Comparison of ENCODE assay signal across 10 mouse cellular contexts in genomic region chr9:85844647-85844983, GRCm38 (mm10). TPM values are rescaled to one million over a fixed set of nuclear protein-coding genes. Genes with fewer than 3 reads are reported as not detected.
A peak's percentile ranks its signal among the peaks of the same experiment; 100 is the strongest.
DNase-seq lines count a peak whose midpoint lies in the region; ATAC-seq and TF ChIP-seq lines count a peak whose summit lies in the region.
"Had no signal": no experiment of that assay in that cellular context is flagged by ENCODE, and none has a peak within 500 bp of the region (broad histone marks: within the 10 kb centered on the region; RNA-seq: fewer than 3 reads in every experiment).

No protein-coding gene starts in this region.

- H3K4me3 ChIP-seq in lung, postnatal 0 days (ENCODE audit: low read depth, low read length): no peak overlapping the region
- no peak overlapping the region; the same call in 1 of the 2 replicates for H3K4me3 ChIP-seq in intestine, postnatal 0 days (ENCODE audit: low read depth, low read length)
- H3K4me3 ChIP-seq in small intestine, adult 2 months (ENCODE audit: low read depth, low read length): peak overlapping the region; percentile 64; the same call in 1 of the 2 replicates

- peak overlapping the region; percentile 99 for H3K4me2 ChIP-seq in lung, postnatal 0 days (replicated peaks; ENCODE audit: low read depth, low read length)
- H3K4me2 ChIP-seq in intestine, postnatal 0 days (replicated peaks; ENCODE audit: low read depth): peak overlapping the region; percentile 97

- H3K9me3 ChIP-seq in lung, postnatal 0 days (ENCODE audit: low read length): no peaks in the 10 kb centered on the region
- no peaks in the 10 kb centered on the region for H3K9me3 ChIP-seq in intestine, postnatal 0 days (ENCODE audit: control insufficient read depth)

- H3K36me3 ChIP-seq in lung, postnatal 0 days (ENCODE audit: insufficient read depth, low read length): no peaks in the 10 kb centered on the region
- no peaks in the 10 kb centered on the region for H3K36me3 ChIP-seq in intestine, postnatal 0 days (ENCODE audit: control insufficient read depth, insufficient read depth)
- no peaks in the 10 kb centered on the region for H3K36me3 ChIP-seq in small intestine, adult 2 months (ENCODE audit: control insufficient read depth, insufficient read depth, low read length)

- DNase-seq in embryo, embryonic 11 days: peak; percentile 3
- DNase-seq in embryo, embryonic 10.5 days (ENCODE audit: low spot score): no peak
- DNase-seq in lung, postnatal 0 days (ENCODE audit: low spot score): no peak
- no peak for DNase-seq in lung, postnatal 14 days
- DNase-seq in layer of hippocampus, postnatal 25 days (ENCODE audit: extremely low spot score in 1 of 2, low spot score in 1 of 2): no peak
- DNase-seq in T-cell, adult 2 months (ENCODE audit: low spot score): no peak
- DNase-seq: layer of hippocampus, adult 9-11 months; thymus, postnatal 36 days had no signal

- no peak overlapping the region for H3K27ac ChIP-seq in lung, postnatal 0 days (ENCODE audit: low read length)
- no peak overlapping the region for H3K27ac ChIP-seq in intestine, postnatal 0 days (ENCODE audit: low read depth, low read length)
- H3K27ac ChIP-seq in small intestine, adult 2 months (ENCODE audit: insufficient read depth, low read depth, low read length): no peak overlapping the region

- no peak overlapping the region for H3K9ac ChIP-seq in lung, postnatal 0 days (replicated peaks; ENCODE audit: low read depth)
- no peak overlapping the region for H3K9ac ChIP-seq in intestine, postnatal 0 days (ENCODE audit: low read depth, low read length)

- no peaks in the 10 kb centered on the region for H3K27me3 ChIP-seq in lung, postnatal 0 days (replicated peaks; ENCODE audit: insufficient read depth, low read length)
- H3K27me3 ChIP-seq in intestine, postnatal 0 days (replicated peaks; ENCODE audit: control insufficient read depth, insufficient read depth, low read length): peaks cover 34% of the 10 kb centered on the region
- peaks cover 28% of the 10 kb centered on the region for H3K27me3 ChIP-seq in small intestine, adult 2 months (ENCODE audit: control insufficient read depth, insufficient read depth, low read length)

- no peak for TF ChIP-seq CTCF in lung, postnatal 0 days (IDR thresholded peaks at IDR 0.05)
- TF ChIP-seq CTCF in intestine, postnatal 0 days (IDR thresholded peaks at IDR 0.05; ENCODE audit: low read depth): no peak
- TF ChIP-seq CTCF in small intestine, adult 2 months (IDR thresholded peaks at IDR 0.05; ENCODE audit: extremely low read depth, insufficient read length, insufficient replicate concordance, low read depth, low read length): no peak

- TF ChIP-seq EP300 in lung, postnatal 0 days (IDR thresholded peaks at IDR 0.05): no peak

- no peaks in the 10 kb centered on the region for H3K4me1 ChIP-seq in lung, postnatal 0 days (ENCODE audit: insufficient read depth, low read depth, low read length)
- H3K4me1 ChIP-seq in intestine, postnatal 0 days (replicated peaks; ENCODE audit: control insufficient read depth, insufficient read depth, low read length): no peaks in the 10 kb centered on the region
- peaks cover 13% of the 10 kb centered on the region; the same call in 1 of the 2 replicates for H3K4me1 ChIP-seq in small intestine, adult 2 months (ENCODE audit: control insufficient read depth, insufficient read depth, insufficient read length, low read length)

- no peak for ATAC-seq in lung, postnatal 0 days
- ATAC-seq in intestine, postnatal 0 days: no peak

- TF ChIP-seq POLR2A in small intestine, adult 2 months (IDR thresholded peaks at IDR 0.05; ENCODE audit: low read depth, low read length): no peak

- 72% methylated on average over 9 of the region's 9 CpGs for WGBS in lung, postnatal 0 days
- WGBS in intestine, postnatal 0 days: 81% methylated on average over 9 of the region's 9 CpGs
- WGBS in small intestine, adult 2 months: 82% methylated on average over 9 of the region's 9 CpGs

RNA-seq across cellular contexts. Expression of gene Tpbg, which starts 2.4 kb away (rescaled TPM):
- polyA plus RNA-seq in lung, postnatal 0 days (2015; fragmentation: Nextera tagmentation; extraction: Ambion mirVana): 4.4 and 4.7 TPM in 2 replicates
- 3.9 and 5.2 TPM in 2 replicates for polyA plus RNA-seq in intestine, postnatal 0 days (2015; fragmentation: Nextera tagmentation; extraction: Ambion mirVana)
- polyA plus RNA-seq in small intestine, adult 2 months (2012; rRNA removed): 2.4 and 3.1 TPM in 2 replicates
- 10 to 100 TPM in 1 of 2 experiments, 1 to 10 TPM in 1; 6.5 to 11.1 TPM for total RNA-seq in layer of hippocampus, postnatal 25 days (2021)
